Mouse (Mus musculus) neural tube, embryonic 13.5 days (tissue): ENCODE measurements around the gene Ano6. TPM values are rescaled to one million over a fixed set of nuclear protein-coding genes. Genes with fewer than 3 reads are reported as not detected.

Experiments used
- ATAC-seq: fragments of 200-750 bp; cut with Nextera tagmentation; 2 replicates; pipeline ENCODE4 v1.8.0; 2017; ENCODE audit warnings: low read depth, mild to moderate bottlenecking, moderate TSS enrichment, moderate library complexity
- H3K27ac ChIP-seq: fragments of 300-500 bp; sonication (generic); replicated peaks from 2 replicates; pipeline ENCODE4 v1.5.1; 2015; ENCODE audit warnings: moderate library complexity, mild to moderate bottlenecking, inconsistent platforms
- H3K27me3 ChIP-seq: fragments of 300-500 bp; sonication (generic); 2 replicates; pipeline ENCODE4 v1.6.1; 2015; ENCODE audit warnings: mild to moderate bottlenecking, inconsistent platforms
- H3K36me3 ChIP-seq: fragments of 300-500 bp; sonication (generic); 2 replicates; pipeline ENCODE4 v1.6.1; 2015; ENCODE audit warnings: mild to moderate bottlenecking, inconsistent platforms
- H3K4me1 ChIP-seq: fragments of 300-500 bp; sonication (generic); replicated peaks from 2 replicates; pipeline ENCODE4 v1.6.1; 2015; ENCODE audit warnings: inconsistent platforms
- H3K4me2 ChIP-seq: fragments of 300-500 bp; sonication (generic); 2 replicates; pipeline ENCODE4 v1.6.1; 2015; ENCODE audit warnings: inconsistent platforms, mild to moderate bottlenecking, moderate library complexity
- H3K4me3 ChIP-seq: fragments of 300-500 bp; sonication (generic); 2 replicates; pipeline ENCODE4 v1.5.1; 2015; ENCODE audit warnings: mild to moderate bottlenecking, inconsistent platforms
- H3K9ac ChIP-seq: fragments of 300-500 bp; sonication (generic); 2 replicates; pipeline ENCODE4 v1.6.1; 2015; ENCODE audit warnings: moderate library complexity, mild to moderate bottlenecking, inconsistent platforms
- H3K9me3 ChIP-seq: fragments of 300-500 bp; sonication (generic); 2 replicates; pipeline ENCODE4 v1.6.1; 2016; ENCODE audit warnings: inconsistent platforms
- WGBS: fragments of 180-500 bp; shearing (Covaris S2); methylation state at CpG from one replicate; pipeline ENCODE4 v1.1.7; 2015; 5-methylcytosine and 5-hydroxymethylcytosine counted together
- polyA plus RNA-seq: library from polyadenylated mRNA; unstranded; fragments of >200 nt; fragmentation: Nextera tagmentation; extraction: Ambion mirVana; gene quantifications from 2 replicates; pipeline ENCODE4 v1.2.1, GENCODE M21; 2015

Gene Ano6
- polyA plus RNA-seq, 1 experiment from 2014 or later = 30.2 TPM

- 96% methylated on average over 2 of the region's 2 CpGs for WGBS
- Histone ChIP-seq H3K4me2 (no peak overlapping the region), H3K27ac (no peak overlapping the region), H3K36me3 (no peaks in the 10 kb centered on the region), H3K4me1 (0 out of 2 replicates have a peak, but pooled peaks cover 3% of the 10 kb centered on the region), H3K9ac (no peak overlapping the region), H3K27me3 (no peaks in the 10 kb centered on the region), H3K4me3 (no peak overlapping the region), H3K9me3 (no peaks in the 10 kb centered on the region)
- no peak for ATAC-seq
Observed at GRCm38 (mm10) chr15:95770307-95770706, 20.3 kb upstream of the Ano6 start.

DNA sequence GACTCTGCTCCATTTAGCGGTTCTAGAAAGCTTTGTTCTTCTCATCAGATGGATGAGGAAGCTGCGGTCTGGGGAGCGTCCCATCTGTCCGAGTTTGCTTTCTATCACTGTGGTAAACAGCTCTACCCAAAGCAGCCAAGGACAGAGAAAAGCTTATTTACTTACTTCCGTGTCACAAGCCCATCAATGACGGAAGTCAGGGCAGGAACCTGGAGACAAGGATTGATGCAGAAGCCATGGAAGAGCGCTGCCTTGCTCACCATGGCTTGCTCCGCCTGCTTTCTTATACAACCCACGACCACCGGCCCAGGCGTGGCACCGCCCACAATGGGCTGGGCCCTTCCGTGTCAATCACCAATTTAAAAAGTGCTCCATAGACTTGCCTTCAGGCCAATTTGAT, 18.3 kb upstream of the Ano6 start:
- no peak overlapping the region for H3K9ac ChIP-seq
- no peak overlapping the region for H3K4me2 ChIP-seq
- 60% methylated on average over 13 of the region's 13 CpGs for WGBS
- H3K27me3 ChIP-seq = no peaks in the 10 kb centered on the region
- H3K4me1 ChIP-seq = 0 out of 2 replicates have a peak, but pooled peaks cover 3% of the 10 kb centered on the region
- no peak for ATAC-seq
- no peak overlapping the region for H3K4me3 ChIP-seq
- no peaks in the 10 kb centered on the region for H3K36me3 ChIP-seq
- H3K9me3 ChIP-seq = no peaks in the 10 kb centered on the region
- H3K27ac ChIP-seq = no peak overlapping the region

GRCm38 (mm10) chr15:95772861-95773836, 17.5 kb upstream of the Ano6 start:
- no peak for ATAC-seq

DNA sequence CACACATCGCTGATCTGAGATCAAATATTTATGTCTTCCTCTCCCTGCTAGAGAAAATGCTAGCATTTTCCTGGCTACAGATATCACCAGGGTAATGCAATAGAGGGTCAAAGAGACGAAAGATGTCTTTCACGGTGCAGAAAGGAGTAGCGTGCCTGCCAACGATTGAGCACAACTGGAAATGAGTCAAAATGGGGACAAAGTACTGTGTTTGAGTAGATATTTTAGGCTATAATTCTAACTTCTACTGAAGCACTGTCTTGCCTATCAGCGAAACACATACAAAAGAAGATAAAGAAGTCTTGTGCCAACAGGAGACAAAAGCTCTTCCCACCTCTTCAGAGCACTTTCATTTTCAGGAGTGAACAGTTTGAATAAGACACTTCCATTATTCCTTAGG, 16.4 kb upstream of the Ano6 start:
- Histone ChIP-seq H3K27ac (no peak overlapping the region), H3K4me1 (0 out of 2 replicates have a peak, but pooled peaks cover 3% of the 10 kb centered on the region), H3K4me3 (no peak overlapping the region), H3K9ac (no peak overlapping the region), H3K36me3 (no peaks in the 10 kb centered on the region), H3K9me3 (no peaks in the 10 kb centered on the region), H3K27me3 (no peaks in the 10 kb centered on the region), H3K4me2 (no peak overlapping the region)
- 80% methylated on average over 6 of the region's 6 CpGs for WGBS
- no peak for ATAC-seq

More at GRCm38 (mm10) chr15:95772861-95773836, 17.5 kb upstream of the Ano6 start:
- WGBS = 63% methylated on average over 14 of the region's 14 CpGs
- Histone ChIP-seq H3K4me2 (no peak overlapping the region), H3K4me1 (0 out of 2 replicates have a peak, but pooled peaks cover 3% of the 10 kb centered on the region), H3K27ac (no peak overlapping the region), H3K36me3 (no peaks in the 10 kb centered on the region), H3K9me3 (no peaks in the 10 kb centered on the region), H3K27me3 (no peaks in the 10 kb centered on the region), H3K4me3 (no peak overlapping the region), H3K9ac (no peak overlapping the region)

GRCm38 (mm10) chr15:95774674-95775414, 15.8 kb upstream of the Ano6 start:
- H3K36me3 ChIP-seq = no peaks in the 10 kb centered on the region
- ATAC-seq = no peak
- H3K9me3 ChIP-seq = no peaks in the 10 kb centered on the region
- no peaks in the 10 kb centered on the region for H3K27me3 ChIP-seq
- H3K4me2 ChIP-seq = no peak overlapping the region
- H3K27ac ChIP-seq = no peak overlapping the region
- no peak overlapping the region for H3K4me3 ChIP-seq
- H3K9ac ChIP-seq = no peak overlapping the region
- WGBS = 93% methylated on average over 9 of the region's 9 CpGs
- 0 out of 2 replicates have a peak, but pooled peaks cover 3% of the 10 kb centered on the region for H3K4me1 ChIP-seq

DNA sequence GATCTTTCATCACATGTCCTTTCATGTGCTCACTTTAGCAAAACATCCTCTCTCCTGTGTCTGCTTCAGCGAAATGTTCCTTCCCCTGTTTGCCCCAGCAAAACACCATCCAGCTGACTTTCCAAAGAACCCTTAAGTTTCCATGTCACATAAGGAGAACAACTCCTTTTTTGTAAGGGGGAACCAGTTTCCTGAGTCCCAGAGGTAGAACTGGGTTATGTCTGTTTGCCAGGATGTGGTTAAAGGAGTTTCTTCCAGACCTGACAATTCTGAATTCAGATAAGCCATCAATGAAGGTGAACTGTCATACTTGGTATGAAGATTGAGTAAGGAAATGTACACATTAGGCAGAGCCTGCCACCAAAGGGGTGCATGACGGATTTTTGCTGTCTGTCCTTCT, 12.9 kb upstream of the Ano6 start:
- H3K4me1 ChIP-seq = 0 out of 2 replicates have a peak, but pooled peaks cover 3% of the 10 kb centered on the region
- H3K27ac ChIP-seq = no peak overlapping the region
- no peak overlapping the region for H3K4me2 ChIP-seq
- WGBS = 90% methylated on average over 2 of the region's 2 CpGs
- H3K4me3 ChIP-seq = no peak overlapping the region
- ATAC-seq = no peak
- H3K36me3 ChIP-seq = no peaks in the 10 kb centered on the region
- no peak overlapping the region for H3K9ac ChIP-seq
- H3K9me3 ChIP-seq = no peaks in the 10 kb centered on the region
- no peaks in the 10 kb centered on the region for H3K27me3 ChIP-seq

DNA sequence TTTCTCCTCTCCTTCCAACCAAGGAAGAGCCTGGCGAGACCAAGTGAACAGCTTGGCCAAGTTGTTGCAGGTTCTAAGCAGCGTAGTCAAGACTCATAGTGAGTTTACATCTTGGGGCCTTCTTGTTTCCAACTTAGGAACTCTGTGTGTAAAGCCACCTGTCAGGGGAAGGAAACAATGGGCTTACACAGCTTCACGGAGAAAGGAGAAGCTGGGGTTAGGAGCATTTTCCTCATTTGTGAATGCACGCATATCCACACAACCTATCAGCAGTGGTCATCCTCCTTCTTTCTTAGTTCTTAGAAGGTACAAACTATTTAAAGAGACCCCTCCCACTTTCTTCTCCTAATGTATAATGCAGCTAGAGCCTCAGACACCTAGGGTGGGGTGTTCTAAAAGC, 11.9 kb upstream of the Ano6 start:
- no peak overlapping the region for H3K4me2 ChIP-seq
- 88% methylated on average over 4 of the region's 4 CpGs for WGBS

GRCm38 (mm10) chr15:95786624-95787023, 4.0 kb upstream of the Ano6 start:
- H3K9me3 ChIP-seq = no peaks in the 10 kb centered on the region
- H3K4me2 ChIP-seq = no peak overlapping the region
- WGBS = 87% methylated on average over 4 of the region's 4 CpGs
- no peak for ATAC-seq
- H3K4me3 ChIP-seq = no peak overlapping the region
- H3K27me3 ChIP-seq = no peaks in the 10 kb centered on the region
- H3K27ac ChIP-seq = no peak overlapping the region
- H3K4me1 ChIP-seq = peaks cover 17% of the 10 kb centered on the region
- no peak overlapping the region for H3K9ac ChIP-seq
- H3K36me3 ChIP-seq = no peaks in the 10 kb centered on the region

More for the DNA sequence above, 11.9 kb upstream of the Ano6 start:
- 0 out of 2 replicates have a peak, but pooled peaks cover 3% of the 10 kb centered on the region for H3K4me1 ChIP-seq
- H3K9ac ChIP-seq = no peak overlapping the region
- H3K27me3 ChIP-seq = no peaks in the 10 kb centered on the region
- no peaks in the 10 kb centered on the region for H3K9me3 ChIP-seq
- no peak overlapping the region for H3K27ac ChIP-seq
- H3K4me3 ChIP-seq = no peak overlapping the region
- ATAC-seq = no peak
- no peaks in the 10 kb centered on the region for H3K36me3 ChIP-seq

DNA sequence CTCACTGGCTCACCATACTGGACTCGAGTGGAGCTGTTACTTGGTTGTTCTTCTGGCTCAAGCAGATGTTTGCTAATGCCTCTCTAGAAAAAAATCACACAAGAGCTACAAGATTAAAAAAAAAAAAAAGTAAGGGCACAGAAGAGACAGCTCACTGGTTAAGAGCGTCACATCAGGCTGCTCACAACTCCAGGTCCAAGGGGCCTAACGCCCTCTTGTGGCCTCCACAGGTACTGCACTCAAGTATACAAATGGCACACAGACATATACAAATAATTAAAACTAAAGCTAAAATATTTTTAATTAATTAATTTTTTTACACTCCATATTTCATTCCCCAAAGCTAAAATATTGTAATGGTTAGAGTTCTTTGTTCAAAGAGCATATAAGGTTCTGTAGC, 3.1 kb upstream of the Ano6 start:
- no peak overlapping the region for H3K9ac ChIP-seq
- WGBS = 63% methylated on average over 3 of the region's 3 CpGs
- no peak overlapping the region for H3K4me2 ChIP-seq
- H3K27ac ChIP-seq = no peak overlapping the region
- no peak overlapping the region for H3K4me3 ChIP-seq
- peaks cover 26% of the 10 kb centered on the region for H3K4me1 ChIP-seq
- H3K36me3 ChIP-seq = no peaks in the 10 kb centered on the region
- no peak for ATAC-seq
- H3K27me3 ChIP-seq = no peaks in the 10 kb centered on the region
- no peaks in the 10 kb centered on the region for H3K9me3 ChIP-seq

DNA sequence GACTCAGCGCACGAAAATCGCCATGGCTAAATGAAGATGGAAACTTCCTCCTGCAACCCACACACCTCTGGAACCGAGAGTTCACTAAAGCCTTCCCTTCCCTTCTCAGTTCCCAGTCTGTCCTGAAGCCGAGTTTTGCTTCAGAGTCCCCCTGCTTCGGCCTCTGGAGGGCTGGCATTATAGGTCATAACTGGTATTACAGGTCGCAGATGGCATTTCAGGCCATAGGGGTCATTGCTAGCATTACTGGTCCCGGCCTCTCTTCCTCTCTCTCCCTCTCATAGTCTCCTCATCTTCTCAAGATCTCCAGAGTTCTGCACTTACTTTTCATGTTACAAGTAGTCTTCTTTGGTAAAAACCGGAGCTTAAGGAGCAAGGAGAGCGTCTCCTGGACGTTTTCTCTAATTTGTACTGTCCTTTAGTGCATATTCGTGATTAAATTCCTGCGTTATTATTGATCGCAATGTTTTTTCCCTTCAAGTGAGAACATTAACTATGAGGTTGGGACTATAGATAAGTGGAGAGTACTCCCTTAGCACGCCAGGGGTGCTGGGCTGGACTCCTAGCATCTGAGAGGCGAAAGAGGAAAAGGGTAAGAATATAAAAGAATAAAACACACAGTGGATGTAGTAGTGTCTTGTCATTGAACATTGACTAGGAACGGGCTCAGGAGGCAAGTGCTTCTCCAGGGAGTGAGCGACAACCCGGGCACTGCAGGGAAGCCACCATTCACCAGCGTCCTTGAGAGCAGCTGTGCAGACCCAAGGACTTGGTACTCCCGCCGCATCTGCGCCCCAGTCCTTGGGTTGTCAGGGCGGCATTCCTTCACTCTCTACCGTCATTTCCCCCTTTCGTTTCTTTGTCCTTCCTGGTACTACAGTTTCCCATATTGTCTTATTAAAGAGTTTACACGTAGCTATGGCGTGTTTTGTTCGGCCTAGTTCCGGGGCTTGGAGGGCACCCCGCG, 798 bp upstream of the Ano6 start:
- Histone ChIP-seq H3K4me1 (peaks cover 47% of the 10 kb centered on the region), H3K36me3 (no peaks in the 10 kb centered on the region), H3K27me3 (no peaks in the 10 kb centered on the region), H3K9ac (peak overlapping the region; percentile 93), H3K4me2 (peak overlapping the region; percentile 77), H3K4me3 (peak overlapping the region; percentile 83), H3K27ac (peak overlapping the region; percentile 91), H3K9me3 (no peaks in the 10 kb centered on the region)
- peak; percentile 70 for ATAC-seq
- 12% methylated on average over 32 of the region's 32 CpGs for WGBS

DNA sequence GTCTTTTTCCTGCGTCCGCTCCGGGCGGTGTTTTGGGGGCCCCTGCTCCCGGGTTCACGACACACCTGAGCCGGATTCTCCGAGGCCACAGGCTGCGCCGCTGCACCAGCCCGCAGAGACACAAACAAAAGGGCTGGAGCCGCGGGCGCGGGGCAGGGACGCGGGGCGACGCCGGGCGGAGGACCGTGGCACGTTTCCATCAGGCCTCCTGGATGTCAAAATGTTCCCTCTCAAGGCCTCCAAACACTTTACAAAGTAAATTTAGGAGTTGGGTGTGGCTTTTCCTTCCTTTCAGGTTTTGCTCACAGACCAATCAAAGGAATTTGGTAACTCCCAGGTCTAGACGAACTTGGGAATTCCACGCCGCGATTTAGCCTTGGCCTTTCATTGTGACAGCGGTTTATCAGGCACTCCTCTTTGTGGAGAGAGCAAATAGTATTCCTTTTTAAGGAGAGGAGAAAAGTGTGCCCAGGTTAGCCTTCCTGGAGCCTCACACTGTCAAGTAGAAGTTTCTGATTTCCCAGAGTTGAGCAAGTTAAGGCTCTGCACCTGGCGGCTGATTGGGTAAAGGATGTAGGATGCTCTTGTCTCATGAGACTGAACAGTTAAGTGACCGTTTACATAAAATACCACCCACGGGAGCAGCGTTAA, 623 bp downstream of the Ano6 start:
- peak; percentile 62 for ATAC-seq
- H3K9ac ChIP-seq = peak overlapping the region; percentile 93
- no peaks in the 10 kb centered on the region for H3K9me3 ChIP-seq
- peak overlapping the region; percentile 91 for H3K27ac ChIP-seq
- peak overlapping the region; percentile 83 for H3K4me3 ChIP-seq
- 1% methylated on average over 32 of the region's 32 CpGs for WGBS
- H3K27me3 ChIP-seq = no peaks in the 10 kb centered on the region
- H3K4me2 ChIP-seq = peak overlapping the region; percentile 77
- H3K36me3 ChIP-seq = no peaks in the 10 kb centered on the region
- peaks cover 58% of the 10 kb centered on the region for H3K4me1 ChIP-seq
